Mouse (Mus musculus): ENCODE data around the gene Pdzd8. TPM values are rescaled to one million over a fixed set of nuclear protein-coding genes. Genes with fewer than 3 reads are reported as not detected.

Gene Pdzd8
- 8.6 and 8.7 TPM in 2 replicates for polyA plus RNA-seq (2015; fragmentation: Nextera tagmentation; extraction: Ambion mirVana)

DNA sequence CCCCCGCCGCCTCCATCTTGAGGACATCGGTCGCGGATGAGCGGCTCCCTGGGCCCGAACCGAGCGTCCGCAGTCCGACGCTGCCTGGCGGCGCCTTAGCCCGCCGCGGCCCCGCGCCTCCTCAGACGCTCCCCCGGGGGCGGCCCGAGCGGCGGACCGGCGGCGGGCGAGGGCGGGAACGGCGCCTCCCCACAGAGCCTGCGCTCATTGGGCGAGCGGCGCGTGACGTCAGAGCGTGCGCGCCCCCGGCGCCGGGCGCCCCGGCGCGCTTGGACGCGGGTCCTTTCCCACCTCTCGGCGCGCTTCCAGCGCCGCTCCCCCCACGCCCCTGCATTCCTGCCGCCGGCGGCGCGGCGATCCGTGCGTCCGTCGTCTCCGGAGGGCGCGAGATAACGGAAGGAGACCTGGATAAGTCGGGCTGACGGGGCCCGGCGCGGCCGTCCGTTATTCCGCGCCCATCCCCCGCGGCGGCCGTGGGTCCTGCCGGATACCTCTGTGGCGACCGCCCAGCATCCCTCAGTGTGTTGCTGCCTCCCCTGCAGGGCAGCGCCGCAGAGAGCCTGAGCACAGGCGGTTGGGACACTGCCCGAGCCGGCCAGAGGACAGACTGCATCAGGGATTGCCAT is at the start of gene Pdzd8:
Gene Pdzd8 (minus strand): TSS at position 123 of the 626 bp plus-strand sequence.
- H3K27ac ChIP-seq (ENCODE audit: low read length), result peak within 1 kb of the TSS; percentile 93
- no peaks in the 10 kb centered on the region for H3K36me3 ChIP-seq (ENCODE audit: insufficient read depth, low read length)
- H3K4me2 ChIP-seq (replicated peaks; ENCODE audit: low read depth, low read length), result peak within 1 kb of the TSS; percentile 88
- H3K27me3 ChIP-seq (ENCODE audit: insufficient read depth, low read length), result 0 out of 2 replicates have a peak, but pooled peaks cover 2% of the 10 kb centered on the region
- H3K4me1 ChIP-seq (ENCODE audit: insufficient read depth, low read length), result peaks cover 27% of the 10 kb centered on the region
- ATAC-seq (ENCODE audit: low FRiP score, low TSS enrichment), result peak; percentile 96
- no peaks in the 10 kb centered on the region for H3K9me3 ChIP-seq (ENCODE audit: low read length)
- H3K9ac ChIP-seq (replicated peaks; ENCODE audit: low read length), result peak within 1 kb of the TSS; percentile 93
- H3K4me3 ChIP-seq (ENCODE audit: low read length), result peak within 1 kb of the TSS; percentile 93
- 0% methylated on average over 48 of the region's 91 CpGs for WGBS

DNA sequence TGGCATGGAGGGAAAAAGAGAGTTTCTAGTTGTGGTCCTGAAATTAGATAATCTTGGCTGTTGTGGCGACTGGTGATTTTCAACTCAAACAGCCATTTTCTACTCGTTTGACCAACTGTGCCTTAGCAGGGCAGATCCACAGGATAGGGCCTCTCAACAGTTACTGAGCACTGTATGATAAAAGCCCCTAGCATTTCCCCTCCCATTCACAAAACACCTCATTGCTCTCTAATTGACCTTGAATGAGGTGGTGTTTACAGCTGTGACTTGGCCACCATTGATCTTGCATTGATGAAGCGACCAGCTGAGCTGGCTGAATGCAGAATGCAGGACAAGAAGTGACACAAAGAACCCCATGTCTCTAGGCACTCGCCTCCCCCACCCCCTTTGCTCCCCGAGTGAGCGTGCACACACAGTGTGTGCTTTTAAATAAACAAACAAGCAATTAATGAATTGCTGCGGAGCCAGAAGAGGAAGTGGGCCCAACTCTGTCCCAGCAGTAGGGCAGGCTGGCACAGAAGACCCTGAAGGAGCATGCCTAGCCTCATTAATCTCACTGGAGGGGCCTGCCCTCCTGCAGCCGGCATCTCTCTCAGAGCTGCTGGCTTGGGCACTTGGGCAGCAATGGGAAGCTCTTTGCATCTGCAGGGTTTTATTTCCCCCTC is 48.3 kb upstream of the Pdzd8 start:
- Histone ChIP-seq H3K36me3 (ENCODE audit: insufficient read depth, low read length) (no peaks in the 10 kb centered on the region), H3K9ac (replicated peaks; ENCODE audit: low read length) (no peak overlapping the region), H3K4me3 (ENCODE audit: low read length) (no peak overlapping the region), H3K4me1 (ENCODE audit: insufficient read depth, low read length) (peaks cover 10% of the 10 kb centered on the region), H3K27me3 (ENCODE audit: insufficient read depth, low read length) (0 out of 2 replicates have a peak, but pooled peaks cover under 1% of the 10 kb centered on the region), H3K27ac (ENCODE audit: low read length) (no peak overlapping the region), H3K4me2 (replicated peaks; ENCODE audit: low read depth, low read length) (no peak overlapping the region), H3K9me3 (ENCODE audit: low read length) (no peaks in the 10 kb centered on the region)
- ATAC-seq (ENCODE audit: low FRiP score, low TSS enrichment), result peak; percentile 58; the same call in 1 of the 2 replicates
- WGBS, result 27% methylated on average over 8 of the region's 8 CpGs

DNA sequence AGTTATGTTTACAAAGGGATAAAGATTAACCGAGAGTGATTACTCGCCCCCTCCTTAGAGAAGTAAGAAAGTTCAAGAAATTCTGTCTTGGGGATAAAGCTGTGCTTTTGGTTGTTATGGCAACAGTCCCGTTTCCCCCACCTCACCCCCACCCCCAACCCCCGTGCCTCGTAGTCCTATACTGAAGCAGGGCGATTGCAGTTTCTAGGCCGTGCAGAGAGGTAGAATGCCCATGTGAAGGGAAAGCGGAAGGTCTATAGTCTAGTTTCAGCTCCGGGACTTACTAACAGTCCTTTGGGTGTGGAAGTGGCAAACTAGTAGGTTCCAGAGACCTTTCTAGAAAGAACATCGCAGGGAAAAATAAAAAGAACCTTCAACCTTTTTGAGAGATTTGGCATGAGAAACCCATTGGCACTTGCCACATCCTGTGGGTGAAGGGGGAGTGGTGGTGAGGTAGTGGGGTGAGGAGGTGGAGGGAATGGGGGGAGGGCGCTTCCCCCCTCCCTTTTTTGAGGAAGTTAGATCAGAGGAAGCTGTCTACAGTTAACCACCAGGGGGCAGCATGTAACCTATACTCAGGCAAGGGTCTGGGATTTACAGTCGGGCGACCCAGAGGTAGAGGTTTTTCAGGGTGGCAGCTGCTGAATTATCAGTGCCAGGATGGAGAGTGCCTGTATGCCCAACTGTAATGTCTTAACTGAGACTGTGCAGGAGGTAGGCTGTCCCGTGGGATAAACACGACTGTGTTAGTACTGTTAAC is 43.4 kb upstream of the Pdzd8 start:
- 0 out of 2 replicates have a peak, but pooled peaks cover 4% of the 10 kb centered on the region for H3K27me3 ChIP-seq (ENCODE audit: insufficient read depth, low read length)
- peak overlapping the region; percentile 41 for H3K4me2 ChIP-seq (replicated peaks; ENCODE audit: low read depth, low read length)
- peak; percentile 73; the same call in 1 of the 2 replicates for ATAC-seq (ENCODE audit: low FRiP score, low TSS enrichment)
- no peaks in the 10 kb centered on the region for H3K36me3 ChIP-seq (ENCODE audit: insufficient read depth, low read length)
- H3K4me3 ChIP-seq (ENCODE audit: low read length), result no peak overlapping the region
- no peaks in the 10 kb centered on the region for H3K9me3 ChIP-seq (ENCODE audit: low read length)
- H3K9ac ChIP-seq (replicated peaks; ENCODE audit: low read length), result no peak overlapping the region
- H3K4me1 ChIP-seq (ENCODE audit: insufficient read depth, low read length), result peaks cover 10% of the 10 kb centered on the region
- 21% methylated on average over 15 of the region's 15 CpGs for WGBS
- H3K27ac ChIP-seq (ENCODE audit: low read length), result no peak overlapping the region

DNA sequence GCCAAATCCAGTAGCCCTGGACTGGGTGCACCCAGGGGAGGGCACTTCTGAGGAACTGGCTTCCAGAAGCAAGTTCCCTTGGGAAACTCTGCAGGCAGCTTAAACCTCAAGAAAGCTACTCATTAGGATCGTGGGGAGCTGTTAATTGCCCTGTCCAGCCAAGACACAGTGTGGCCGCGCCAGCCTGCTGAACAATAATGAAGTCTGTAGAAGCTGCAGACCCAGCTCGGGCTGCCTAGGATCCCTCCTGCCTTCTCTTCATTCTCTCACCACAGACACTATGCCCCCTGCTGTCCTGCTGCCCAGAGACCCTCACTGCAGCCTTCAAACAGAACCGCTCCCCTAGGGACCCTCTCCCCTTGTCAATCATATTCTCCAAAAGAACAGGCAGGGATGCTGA is 42.8 kb upstream of the Pdzd8 start:
- WGBS, result 17% methylated on average over 5 of the region's 5 CpGs

DNA sequence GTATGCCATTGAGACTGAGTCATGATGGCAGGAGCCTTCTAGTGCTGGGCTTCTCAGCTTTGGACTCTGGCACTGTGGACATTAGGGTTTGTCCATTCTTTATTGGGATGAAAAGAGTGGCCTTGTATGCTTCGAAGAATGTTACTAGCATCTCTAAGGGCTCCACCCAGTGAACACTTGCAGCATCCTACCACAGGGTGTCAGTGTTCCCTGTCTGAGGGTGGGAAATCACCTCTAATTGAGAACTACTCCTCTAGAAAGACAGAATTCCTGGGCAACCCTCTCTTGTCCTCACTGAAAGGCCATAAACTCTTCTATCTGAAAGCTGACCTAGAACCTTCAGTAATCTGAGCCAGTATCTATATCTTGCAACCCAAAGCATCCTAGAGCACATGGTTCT is 41.6 kb upstream of the Pdzd8 start:
- ATAC-seq (ENCODE audit: low FRiP score, low TSS enrichment), result no peak
- WGBS, result 48% methylated on average over 1 of the region's 1 CpGs
- no peaks in the 10 kb centered on the region for H3K36me3 ChIP-seq (ENCODE audit: insufficient read depth, low read length)
- no peak overlapping the region for H3K4me2 ChIP-seq (replicated peaks; ENCODE audit: low read depth, low read length)
- no peak overlapping the region for H3K4me3 ChIP-seq (ENCODE audit: low read length)
- no peak overlapping the region for H3K27ac ChIP-seq (ENCODE audit: low read length)
- no peaks in the 10 kb centered on the region for H3K9me3 ChIP-seq (ENCODE audit: low read length)
- 0 out of 2 replicates have a peak, but pooled peaks cover 4% of the 10 kb centered on the region for H3K27me3 ChIP-seq (ENCODE audit: insufficient read depth, low read length)
- H3K4me1 ChIP-seq (ENCODE audit: insufficient read depth, low read length), result 0 out of 2 replicates have a peak, but pooled peaks cover 8% of the 10 kb centered on the region
- no peak overlapping the region for H3K9ac ChIP-seq (replicated peaks; ENCODE audit: low read length)

More for the DNA sequence above, 42.8 kb upstream of the Pdzd8 start:
- Histone ChIP-seq H3K4me2 (replicated peaks; ENCODE audit: low read depth, low read length) (no peak overlapping the region), H3K27ac (ENCODE audit: low read length) (no peak overlapping the region), H3K36me3 (ENCODE audit: insufficient read depth, low read length) (no peaks in the 10 kb centered on the region), H3K9ac (replicated peaks; ENCODE audit: low read length) (no peak overlapping the region), H3K4me3 (ENCODE audit: low read length) (no peak overlapping the region), H3K9me3 (ENCODE audit: low read length) (no peaks in the 10 kb centered on the region), H3K4me1 (ENCODE audit: insufficient read depth, low read length) (0 out of 2 replicates have a peak, but pooled peaks cover 8% of the 10 kb centered on the region), H3K27me3 (ENCODE audit: insufficient read depth, low read length) (0 out of 2 replicates have a peak, but pooled peaks cover 4% of the 10 kb centered on the region)
- ATAC-seq (ENCODE audit: low FRiP score, low TSS enrichment), result no peak

DNA sequence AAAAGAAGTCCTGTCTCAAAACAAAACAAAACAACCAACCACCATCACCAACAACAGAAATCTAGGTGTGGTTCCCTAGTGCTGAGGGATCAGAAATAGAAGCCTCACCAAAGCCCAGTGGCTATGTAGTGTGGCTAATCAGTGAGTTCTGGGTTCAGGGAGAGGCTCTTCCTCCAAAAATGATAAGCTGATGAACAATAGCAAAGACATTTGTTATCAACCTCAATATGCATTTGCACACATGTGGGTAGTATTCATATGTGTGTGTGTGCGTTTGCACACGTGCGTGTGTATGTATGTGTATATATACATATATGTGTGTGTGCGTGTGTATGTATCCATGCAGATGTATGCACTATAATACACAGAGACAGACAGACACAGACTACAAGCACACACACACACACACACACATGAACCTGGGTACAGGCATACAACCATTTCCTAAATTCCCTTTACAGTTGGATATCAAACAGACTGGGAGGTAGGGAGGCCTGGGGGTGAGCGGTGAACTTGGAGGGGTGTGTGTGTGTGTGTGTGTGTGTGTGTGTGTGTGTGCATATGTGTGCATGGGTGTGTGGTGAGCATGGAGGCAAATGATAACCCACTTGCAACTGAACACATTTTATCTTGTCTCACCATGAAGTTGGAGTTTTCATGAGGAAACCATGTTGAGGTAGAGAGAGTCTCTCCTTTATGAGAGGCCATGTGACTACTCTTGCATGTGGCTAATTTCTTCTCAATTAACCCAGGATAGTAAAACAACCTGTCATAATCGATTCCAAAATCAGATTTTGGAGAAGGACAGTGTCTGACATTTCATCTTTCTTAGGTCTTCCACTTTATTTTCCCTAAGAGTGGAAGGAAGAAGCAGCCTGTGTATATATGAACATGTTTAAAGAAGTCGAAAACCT is 39.3 kb upstream of the Pdzd8 start:
- H3K4me3 ChIP-seq (ENCODE audit: low read length), result no peak overlapping the region
- 89% methylated on average over 7 of the region's 7 CpGs for WGBS
- ATAC-seq (ENCODE audit: low FRiP score, low TSS enrichment), result no peak
- no peaks in the 10 kb centered on the region for H3K9me3 ChIP-seq (ENCODE audit: low read length)
- no peak overlapping the region for H3K27ac ChIP-seq (ENCODE audit: low read length)
- H3K4me2 ChIP-seq (replicated peaks; ENCODE audit: low read depth, low read length), result no peak overlapping the region
- H3K4me1 ChIP-seq (ENCODE audit: insufficient read depth, low read length), result 0 out of 2 replicates have a peak, but pooled peaks cover 8% of the 10 kb centered on the region
- 0 out of 2 replicates have a peak, but pooled peaks cover 4% of the 10 kb centered on the region for H3K27me3 ChIP-seq (ENCODE audit: insufficient read depth, low read length)
- H3K9ac ChIP-seq (replicated peaks; ENCODE audit: low read length), result no peak overlapping the region
- no peaks in the 10 kb centered on the region for H3K36me3 ChIP-seq (ENCODE audit: insufficient read depth, low read length)

DNA sequence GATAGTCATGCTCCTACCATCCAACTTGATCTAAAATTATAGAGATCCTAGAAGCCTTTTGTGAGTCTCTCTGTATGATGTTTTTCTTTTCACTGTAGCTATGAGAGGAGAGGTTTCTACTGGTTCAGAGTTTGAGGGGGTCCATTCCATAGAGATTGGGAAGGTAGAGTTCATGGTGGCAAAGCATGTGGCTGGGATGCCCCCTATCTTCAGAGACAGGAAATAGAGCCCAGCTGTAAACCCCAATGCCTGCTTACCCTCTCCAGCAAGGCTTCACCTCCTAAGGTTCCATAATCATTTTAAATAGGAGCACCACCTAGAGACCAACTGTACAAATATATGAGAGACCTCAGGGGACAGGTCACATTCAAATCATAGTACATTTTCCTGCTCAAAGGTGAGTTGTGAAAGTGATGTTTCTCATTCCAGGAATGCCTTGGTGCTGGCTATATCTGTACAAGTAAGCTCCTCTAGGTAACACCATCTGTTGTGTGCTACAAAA is 36.9 kb upstream of the Pdzd8 start:
- Histone ChIP-seq H3K27me3 (ENCODE audit: insufficient read depth, low read length) (no peaks in the 10 kb centered on the region), H3K27ac (ENCODE audit: low read length) (no peak overlapping the region), H3K4me3 (ENCODE audit: low read length) (no peak overlapping the region), H3K4me1 (ENCODE audit: insufficient read depth, low read length) (no peaks in the 10 kb centered on the region), H3K9ac (replicated peaks; ENCODE audit: low read length) (no peak overlapping the region), H3K9me3 (ENCODE audit: low read length) (no peaks in the 10 kb centered on the region), H3K36me3 (ENCODE audit: insufficient read depth, low read length) (no peaks in the 10 kb centered on the region), H3K4me2 (replicated peaks; ENCODE audit: low read depth, low read length) (no peak overlapping the region)
- no peak for ATAC-seq (ENCODE audit: low FRiP score, low TSS enrichment)

DNA sequence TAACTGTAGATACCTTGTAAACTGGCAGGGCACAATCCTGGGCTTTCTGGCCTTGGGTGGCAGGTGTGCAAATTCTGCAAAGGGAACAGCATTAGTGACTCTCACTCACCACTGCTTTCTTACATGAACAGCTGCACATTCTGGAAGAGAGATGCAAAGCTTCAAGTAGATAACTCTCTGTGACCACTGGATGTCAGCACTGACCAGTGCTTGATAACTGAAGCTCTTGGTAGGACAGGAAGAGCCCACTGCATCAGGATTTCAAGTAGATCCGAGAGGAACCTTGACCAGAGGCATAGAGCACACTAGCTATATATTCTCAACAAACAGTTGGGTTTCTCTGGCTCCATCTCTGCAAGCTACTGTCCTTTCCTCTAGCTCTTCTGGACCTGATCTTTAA is 34.4 kb upstream of the Pdzd8 start:
- Histone ChIP-seq H3K9ac (replicated peaks; ENCODE audit: low read length) (no peak overlapping the region), H3K27ac (ENCODE audit: low read length) (no peak overlapping the region), H3K27me3 (ENCODE audit: insufficient read depth, low read length) (no peaks in the 10 kb centered on the region), H3K4me3 (ENCODE audit: low read length) (no peak overlapping the region), H3K36me3 (ENCODE audit: insufficient read depth, low read length) (no peaks in the 10 kb centered on the region), H3K9me3 (ENCODE audit: low read length) (peaks cover 5% of the 10 kb centered on the region; the same call in 1 of the 2 replicates), H3K4me2 (replicated peaks; ENCODE audit: low read depth, low read length) (no peak overlapping the region), H3K4me1 (ENCODE audit: insufficient read depth, low read length) (no peaks in the 10 kb centered on the region)
- no peak for ATAC-seq (ENCODE audit: low FRiP score, low TSS enrichment)
- WGBS, result 35% methylated on average over 1 of the region's 1 CpGs

DNA sequence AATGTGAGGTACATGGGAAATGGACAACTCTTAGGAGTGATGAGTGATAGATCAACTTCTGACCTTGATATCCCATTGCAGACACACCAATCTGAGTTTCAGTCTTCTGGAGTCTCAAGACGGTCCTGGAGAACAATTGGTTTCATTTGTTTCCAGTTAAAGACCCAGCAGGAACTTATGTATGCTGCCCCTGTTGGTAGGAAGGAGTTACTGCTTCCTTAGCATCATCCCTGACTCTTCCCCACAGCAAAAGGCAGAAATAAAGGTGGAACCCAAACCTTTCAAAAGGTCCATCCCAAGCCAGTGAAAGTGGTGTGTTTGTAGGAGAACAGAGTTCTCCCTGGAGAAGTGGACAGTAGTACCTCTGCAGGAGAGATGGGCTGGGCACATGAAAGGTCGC is 30.9 kb upstream of the Pdzd8 start:
- ATAC-seq (ENCODE audit: low FRiP score, low TSS enrichment), result no peak
- Histone ChIP-seq H3K4me3 (ENCODE audit: low read length) (no peak overlapping the region), H3K9ac (replicated peaks; ENCODE audit: low read length) (no peak overlapping the region), H3K27me3 (ENCODE audit: insufficient read depth, low read length) (no peaks in the 10 kb centered on the region), H3K27ac (ENCODE audit: low read length) (no peak overlapping the region), H3K4me2 (replicated peaks; ENCODE audit: low read depth, low read length) (no peak overlapping the region), H3K9me3 (ENCODE audit: low read length) (peaks cover 5% of the 10 kb centered on the region; the same call in 1 of the 2 replicates), H3K4me1 (ENCODE audit: insufficient read depth, low read length) (no peaks in the 10 kb centered on the region), H3K36me3 (ENCODE audit: insufficient read depth, low read length) (no peaks in the 10 kb centered on the region)
- 90% methylated on average over 2 of the region's 2 CpGs for WGBS

All from kidney, embryonic 16.5 days (tissue).